Mouse (Mus musculus) mouse trophoblast stem cell (cell line): ENCODE measurements around the gene Tmtc2.
"Not testable (repeated sequence)": the region's sequence is repeated elsewhere in the genome, so short reads cannot be mapped to it uniquely, and the experiment has no call there.

Experiments used
- in situ Hi-C, 2 experiments: fragments of 300-500 bp; cut with MseI, MboI; formaldehyde crosslinking; loops; 2 replicates in 1 of 2; 3 replicates in 1 of 2; pipeline ENCODE4 v1.15.1; 2025

The Tmtc2 gene

DNA sequence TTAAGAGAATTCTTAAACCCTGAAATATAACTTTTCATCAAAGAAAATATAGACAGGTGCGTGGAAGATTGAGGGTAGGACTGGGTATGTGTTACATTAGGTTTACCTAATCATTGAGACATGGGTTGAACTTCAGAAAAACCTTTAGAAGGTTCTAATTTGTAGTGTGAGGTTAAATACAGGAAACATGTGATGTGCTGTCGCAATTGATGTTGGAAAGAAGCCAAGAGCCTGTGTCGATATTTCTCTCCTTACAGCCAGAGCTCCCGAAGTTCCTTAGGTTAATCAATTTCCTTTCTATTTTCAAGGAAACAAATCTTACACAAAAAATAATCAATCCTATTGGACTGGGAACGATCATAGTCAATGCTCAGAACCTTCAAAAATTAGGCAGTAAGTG lies 261.3 kb downstream of the Tmtc2 start:
- in situ Hi-C loops: no loop called here

DNA sequence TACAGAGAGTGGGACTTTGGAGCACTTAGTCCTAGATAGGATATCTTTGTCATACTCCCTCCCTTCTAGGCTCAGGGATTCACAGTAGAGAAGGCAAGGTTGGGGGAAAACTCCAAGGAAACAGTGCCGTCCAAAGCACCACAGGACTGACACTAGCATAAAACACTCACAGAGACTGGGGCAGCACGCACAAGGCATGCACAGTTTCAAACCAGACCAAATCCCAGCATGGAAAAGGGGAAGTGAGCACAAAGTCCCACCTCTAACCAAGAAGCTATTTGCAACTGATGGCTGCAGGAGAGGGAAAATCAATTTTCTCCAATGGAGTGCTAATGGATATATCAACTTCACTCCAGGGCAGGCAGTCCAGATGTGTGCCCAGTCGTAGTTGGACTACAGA lies 276.7 kb downstream of the Tmtc2 start:
- in situ Hi-C loops: no loop called here

DNA sequence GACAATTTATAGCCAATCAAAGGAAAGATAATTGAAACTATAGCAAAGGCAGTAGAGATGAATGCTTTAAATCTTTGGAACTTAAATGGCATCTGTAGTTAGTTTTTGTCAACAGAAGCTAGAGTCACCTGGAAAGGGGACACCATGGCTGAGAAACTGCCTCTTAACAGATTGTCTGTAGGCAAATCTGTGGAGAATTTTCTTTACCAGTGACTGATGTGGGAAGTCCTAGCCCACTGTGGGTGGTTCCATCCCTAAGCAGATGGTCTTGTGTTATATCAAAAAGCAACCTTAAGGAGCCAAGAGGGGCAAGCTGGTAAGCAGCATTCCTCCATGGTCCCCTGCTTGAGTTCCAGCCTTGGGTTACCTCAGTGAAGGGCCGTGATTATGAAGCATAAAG lies 281.3 kb downstream of the Tmtc2 start:
- in situ Hi-C loops: no loop called here

DNA sequence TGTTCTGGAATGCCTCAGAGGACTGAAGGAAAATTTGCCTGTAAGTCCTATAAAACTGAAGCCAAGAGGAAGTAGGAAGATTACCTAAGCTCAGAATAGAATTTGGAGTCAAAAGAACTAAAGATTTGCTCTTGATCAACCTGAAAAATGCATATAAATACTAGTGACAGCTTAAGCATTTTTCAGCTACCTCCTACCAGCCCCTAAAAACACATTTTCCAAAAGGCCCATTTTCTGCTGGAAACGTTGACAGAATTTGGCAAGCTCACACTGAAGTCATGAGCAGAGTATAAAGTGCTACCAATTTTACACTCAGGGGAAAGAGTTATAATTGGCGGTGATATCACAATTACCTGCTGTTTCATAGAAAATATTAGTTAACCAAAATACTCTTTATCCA lies 285.8 kb downstream of the Tmtc2 start:
- in situ Hi-C loops: no loop called here

DNA sequence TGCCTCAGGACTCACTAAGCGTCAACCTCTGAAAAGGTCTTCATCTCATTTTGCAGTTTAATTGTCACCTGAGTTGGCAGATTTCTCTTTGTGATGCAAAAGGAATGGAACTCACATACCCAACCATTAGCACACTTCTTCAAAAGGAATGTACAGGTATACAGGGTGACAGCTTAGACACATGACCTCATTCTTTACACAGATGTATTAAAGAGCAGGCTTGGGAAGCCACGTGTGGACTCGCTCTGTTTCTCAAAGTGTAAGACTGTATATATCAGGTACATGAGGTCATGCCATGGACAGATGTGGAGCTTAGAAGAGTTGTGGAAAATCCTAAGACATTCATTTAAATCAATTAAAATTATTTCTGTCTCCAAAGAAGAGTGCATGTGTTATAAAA lies 286.7 kb downstream of the Tmtc2 start:
- in situ Hi-C loops: no loop called here

DNA sequence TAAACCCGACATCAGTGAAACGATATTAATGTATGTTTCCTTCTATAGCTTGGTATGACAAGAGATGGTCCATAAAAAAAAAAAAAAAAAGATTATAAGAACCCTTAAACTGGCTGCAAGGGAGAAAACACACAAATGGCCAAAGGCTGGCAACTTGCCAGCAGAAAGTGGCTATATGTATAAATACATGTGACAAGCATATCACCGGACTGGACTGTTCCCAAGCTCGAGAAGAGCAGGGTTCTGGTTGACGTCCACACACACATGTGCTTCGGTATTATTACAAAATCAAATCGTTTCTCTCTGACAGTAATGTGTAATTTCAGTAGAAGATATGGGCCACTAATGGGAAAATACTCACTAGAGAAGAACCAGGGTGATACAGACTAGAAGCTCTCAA lies 287.2 kb downstream of the Tmtc2 start:
- in situ Hi-C loops: no loop called here

DNA sequence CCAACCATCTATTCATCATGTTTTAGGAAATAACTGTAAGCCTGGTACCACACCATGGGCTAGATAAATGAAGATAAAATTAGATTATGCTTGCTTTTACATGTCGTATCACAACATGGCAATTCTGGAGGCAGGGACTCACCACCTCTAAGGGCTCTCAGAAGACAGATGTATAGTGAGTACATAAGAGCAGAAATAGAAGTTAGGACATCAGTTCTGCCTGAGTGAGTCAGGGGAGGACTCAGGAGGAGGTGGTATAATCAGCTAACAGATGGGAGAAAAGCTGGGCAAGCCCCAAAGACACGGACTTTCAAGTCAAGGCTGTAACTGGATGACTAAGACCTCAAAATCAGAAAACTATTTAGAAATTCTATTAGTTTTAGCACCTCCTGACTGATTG lies 288.0 kb downstream of the Tmtc2 start:
- in situ Hi-C loops: no loop called here

DNA sequence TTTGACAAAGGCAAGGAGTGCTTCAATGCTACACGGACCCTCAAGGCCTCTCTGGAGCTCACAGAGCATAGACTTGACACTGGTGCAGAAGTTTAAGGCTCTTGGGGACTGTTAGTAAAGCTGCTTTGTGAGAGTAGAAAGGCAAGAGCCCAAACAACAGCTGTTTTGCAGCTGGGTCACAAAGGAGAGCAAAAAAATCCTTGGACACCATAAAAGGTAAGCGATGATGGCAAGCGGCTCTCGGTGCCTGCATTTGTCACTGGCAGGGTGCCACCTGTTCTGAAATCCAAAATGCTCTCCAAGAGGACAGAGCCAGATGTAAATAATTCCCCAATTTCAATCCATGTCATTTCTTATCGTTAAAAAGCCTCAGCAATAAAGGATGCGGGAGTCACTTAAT lies 290.1 kb downstream of the Tmtc2 start:
- in situ Hi-C loops: no loop called here

DNA sequence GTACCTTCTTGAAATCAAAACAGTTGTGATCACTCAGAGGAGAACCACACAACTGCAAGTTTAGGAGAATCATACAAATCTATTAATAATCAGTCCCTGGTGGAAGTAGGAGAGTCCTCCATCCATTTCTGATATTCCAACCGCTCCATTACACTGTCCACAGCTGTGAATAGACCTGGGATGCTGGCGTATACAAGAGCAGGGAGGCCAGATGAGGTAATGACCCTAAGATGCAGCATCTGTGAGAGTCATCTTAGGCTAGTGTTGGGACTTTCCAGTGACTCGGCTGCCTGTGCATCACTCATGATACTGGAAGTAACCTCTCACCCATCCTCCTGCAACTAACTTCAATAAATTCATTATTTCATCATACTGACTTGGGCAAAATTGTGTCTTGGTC lies 293.3 kb downstream of the Tmtc2 start:
- in situ Hi-C loops: no loop called here

DNA sequence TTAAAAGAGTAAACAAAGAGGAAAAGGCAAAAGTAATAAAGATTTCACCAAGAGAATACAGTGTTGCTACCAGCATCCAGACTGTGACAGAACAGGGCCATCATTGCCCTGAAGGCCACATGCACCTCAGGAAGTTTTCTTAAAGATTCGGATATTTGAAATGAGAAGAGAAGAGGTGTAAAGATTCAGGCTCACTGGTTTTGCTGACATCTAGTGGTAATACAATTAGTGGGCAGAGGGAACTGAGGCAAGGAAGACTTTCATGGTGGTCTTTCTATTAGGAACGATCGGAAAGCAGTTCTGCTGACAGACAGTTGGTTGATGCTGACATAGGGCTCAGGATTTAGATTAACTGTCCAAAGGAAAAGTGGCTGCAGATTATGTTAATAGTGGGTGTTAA lies 314.2 kb downstream of the Tmtc2 start:
- in situ Hi-C loops: no loop called here

DNA sequence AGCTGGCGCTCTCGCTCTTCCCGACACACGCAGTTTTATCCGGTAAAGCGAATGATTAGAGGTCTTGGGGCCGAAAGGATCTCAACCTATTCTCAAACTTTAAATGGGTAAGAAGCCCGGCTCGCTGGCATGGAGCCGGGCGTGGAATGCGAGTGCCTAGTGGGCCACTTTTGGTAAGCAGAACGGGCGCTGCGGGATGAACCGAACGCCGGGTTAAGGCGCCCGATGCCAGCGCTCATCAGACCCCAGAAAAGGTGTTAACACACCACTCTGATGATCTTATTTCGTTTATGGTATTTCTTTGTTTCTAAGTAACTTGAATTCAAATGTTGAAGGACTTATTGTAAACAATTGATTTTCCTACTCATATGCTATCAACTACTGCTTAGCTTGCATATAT lies 336.0 kb downstream of the Tmtc2 start:
- in situ Hi-C loops: not testable (repeated sequence)

DNA sequence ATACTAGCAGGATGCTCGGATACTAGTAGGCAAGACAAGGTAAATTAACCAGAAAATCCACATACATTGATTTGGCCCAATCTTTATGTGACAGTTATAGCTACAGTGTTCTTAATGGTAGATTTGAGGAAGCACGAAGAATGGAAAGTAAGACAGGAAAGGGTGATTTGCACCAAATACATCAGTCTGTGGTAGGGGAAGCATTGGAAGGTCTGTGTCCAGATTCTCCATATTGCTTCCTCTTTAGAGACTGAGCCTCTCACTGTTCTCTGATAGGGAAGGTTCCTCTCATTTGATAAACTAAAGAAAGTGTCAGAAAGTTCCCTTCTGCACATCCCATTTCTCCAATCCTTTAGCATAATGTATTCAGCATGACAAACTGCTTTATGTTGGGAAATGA lies 341.4 kb downstream of the Tmtc2 start:
- in situ Hi-C loops: no loop called here

DNA sequence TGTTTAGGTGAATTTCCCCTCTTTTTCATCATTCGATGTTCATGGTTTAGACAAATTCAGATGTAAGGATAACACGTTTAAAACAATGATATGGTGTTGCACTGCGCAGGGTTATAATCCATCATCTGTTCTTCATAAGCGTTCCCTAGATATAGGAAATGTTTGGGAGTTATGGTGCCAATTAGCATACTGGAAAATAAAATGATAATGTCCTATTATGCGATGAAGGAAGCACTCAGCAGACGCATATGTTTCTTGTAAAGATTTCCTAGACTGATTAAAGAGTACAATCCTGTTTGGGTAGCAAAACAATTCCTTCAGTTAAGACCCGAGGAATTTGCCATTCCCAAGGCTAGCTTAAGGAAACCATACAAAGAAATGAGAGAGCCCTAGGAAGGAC lies 343.8 kb downstream of the Tmtc2 start:
- in situ Hi-C loops: no loop called here

DNA sequence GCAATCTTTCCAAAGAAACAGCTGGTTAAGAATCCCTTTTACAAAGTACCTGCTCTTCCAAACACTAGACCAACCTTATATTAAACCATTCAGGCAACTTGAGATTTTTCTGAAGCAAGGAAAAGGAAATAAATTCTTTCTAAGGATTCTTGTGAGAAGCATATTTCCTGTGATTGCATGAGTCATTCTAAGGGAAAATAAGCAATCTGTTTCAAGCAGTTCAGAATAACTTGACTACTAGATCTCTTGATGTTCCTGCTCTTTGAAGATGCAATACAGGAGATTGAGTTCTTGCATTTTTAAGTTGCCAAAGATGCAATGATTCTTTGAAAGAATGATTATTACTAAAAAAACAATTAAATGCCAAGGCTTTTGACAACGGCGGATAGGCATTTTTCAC lies 345.6 kb downstream of the Tmtc2 start:
- in situ Hi-C loops: no loop called here

DNA sequence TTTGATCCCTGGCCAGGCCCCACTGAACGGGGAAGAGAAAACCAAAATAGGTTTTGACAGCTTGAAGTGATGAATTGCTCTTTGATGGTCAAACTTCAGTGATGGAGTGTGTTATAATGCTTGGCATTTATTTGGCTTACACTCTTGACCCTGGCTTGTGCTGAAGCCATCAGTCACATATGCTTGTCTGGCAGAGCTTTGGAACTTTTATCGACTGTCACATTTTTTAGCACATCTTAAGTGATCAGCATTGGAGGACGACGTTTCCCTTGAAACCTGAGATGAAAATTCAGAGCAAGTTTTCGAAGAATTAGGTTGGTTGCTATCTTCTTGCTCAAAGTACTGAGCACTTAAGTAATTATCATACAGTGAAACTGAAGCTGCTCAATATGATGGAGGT lies 346.6 kb downstream of the Tmtc2 start:
- in situ Hi-C loops: no loop called here

DNA sequence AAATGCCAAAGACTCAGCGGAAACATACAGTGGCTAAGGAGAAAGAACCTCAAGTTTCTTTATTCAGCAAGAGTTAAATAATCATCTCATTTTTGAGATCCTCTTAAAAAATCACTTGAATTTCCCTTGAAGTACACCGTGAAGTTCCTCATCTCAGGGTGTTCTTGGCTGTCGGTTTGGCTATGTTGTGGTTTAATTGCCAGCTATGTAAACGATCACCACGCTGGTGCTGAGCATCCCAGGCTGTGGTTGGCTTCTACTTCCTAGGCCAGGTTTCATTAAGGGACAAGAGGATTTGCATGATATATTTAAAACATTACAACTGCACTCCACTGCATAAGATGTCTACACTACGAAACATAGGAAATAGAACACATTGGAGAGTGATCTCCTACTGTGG lies 348.5 kb downstream of the Tmtc2 start:
- in situ Hi-C loops: no loop called here

DNA sequence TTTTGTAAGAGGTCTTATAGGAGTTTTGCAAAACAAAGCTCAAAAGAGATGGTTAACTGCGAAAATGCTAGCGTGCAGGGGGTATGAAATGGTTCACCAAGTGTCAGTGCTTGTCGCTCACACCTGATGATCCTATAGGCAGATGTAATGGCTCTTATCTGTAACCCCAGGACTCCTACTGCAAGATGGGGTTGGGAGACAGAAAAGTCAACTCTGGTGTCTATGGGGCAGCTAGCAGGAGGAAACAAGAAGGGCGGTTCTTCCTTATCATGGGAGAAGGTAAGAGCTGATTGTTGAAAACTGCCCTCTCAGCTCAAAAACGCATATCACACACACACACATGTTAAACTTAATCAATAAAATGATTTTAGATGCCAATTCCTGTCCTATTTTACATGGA lies 351.3 kb downstream of the Tmtc2 start:
- in situ Hi-C loops: no loop called here

DNA sequence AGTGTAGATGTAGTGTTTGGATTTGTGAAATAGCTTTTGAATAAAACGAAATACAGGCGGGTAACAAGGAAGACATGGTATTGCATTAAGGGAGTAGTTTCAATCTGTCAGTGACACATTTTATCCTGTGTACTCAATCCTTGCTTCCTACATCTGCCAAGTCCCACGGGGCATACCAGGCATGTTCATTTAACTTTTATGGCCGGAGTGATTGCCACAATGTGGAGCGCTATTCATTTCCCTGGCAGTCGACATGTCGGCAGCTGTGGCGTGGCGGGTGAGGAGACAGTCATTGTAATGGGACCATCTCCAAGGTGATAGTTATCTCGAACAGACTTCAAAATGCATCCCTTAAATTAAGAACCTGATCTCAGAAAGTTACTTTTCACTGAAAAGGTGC lies 372.8 kb downstream of the Tmtc2 start:
- in situ Hi-C loops: no loop called here

DNA sequence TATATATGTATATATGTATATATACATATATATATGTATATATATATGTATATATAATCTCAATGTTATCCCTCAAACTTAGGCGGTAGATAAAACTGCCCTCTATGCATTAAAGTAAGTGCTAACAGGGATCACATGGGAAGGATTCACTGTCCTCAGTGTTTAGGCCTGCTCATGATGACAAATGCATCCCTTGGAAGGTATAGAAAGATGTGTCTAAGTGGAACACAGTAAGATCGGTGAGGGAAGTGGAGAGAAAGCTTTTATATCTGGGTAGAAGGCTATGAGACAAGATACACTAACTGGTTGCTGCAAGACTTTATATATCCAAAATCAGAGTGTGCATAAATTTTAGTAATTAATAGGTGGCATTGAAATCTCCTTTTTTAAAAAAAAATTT lies 373.6 kb downstream of the Tmtc2 start:
- in situ Hi-C loops: no loop called here

DNA sequence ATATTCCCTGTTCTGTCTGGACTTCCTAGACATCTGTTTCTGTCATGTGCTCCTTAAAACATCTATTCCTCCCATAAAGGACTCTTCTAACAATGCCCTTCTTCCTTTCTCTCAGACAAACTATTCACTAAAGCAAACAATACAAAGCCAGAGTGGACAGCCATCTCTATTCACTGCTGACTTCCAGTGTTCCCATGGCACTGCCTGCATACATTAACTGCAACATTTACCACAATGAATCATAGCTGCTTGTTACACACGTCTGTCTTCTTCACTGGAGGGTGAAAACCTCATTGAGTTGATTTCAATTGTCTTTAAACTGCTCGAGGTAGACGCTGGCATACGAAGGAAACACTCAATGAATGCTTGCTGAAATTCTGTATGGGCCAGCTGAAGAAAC lies 374.2 kb downstream of the Tmtc2 start:
- in situ Hi-C loops: no loop called here

DNA sequence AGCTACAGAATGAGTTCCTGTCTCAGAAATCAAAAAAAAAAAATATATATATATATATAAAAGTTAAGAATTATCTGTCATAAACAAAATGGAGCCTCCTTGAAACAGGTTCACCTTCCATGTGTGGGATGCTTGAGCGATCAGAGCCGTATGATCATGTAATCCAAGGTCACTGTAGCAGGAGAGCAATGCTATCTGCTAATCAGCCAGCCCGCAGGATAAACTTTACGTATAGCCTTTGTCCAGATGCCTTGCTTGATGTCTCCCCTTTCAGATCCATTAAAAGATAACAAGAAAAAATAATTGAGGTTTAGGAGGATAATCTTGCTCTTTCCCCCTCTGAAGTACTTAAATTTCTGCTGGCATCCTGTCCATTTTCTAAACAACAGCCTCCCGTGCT lies 374.7 kb downstream of the Tmtc2 start:
- in situ Hi-C loops: no loop called here

DNA sequence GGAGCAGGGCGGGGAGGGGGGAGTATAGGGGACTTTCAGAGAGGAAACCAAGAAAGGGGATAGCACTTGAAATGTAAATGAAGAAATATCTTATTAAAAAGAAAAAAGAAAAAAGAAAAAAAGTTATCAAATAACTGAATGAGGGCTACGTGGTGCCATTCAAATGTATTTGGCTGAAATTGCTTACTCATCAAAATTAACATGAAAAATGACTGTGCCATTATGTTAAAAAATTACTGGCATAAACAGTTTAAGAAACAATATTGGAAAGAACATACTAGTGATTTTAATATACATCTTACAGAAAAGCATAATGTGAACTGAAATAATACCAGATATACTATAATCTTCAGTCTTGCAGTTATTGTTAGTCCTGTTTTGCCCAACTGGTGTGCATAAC lies 378.9 kb downstream of the Tmtc2 start:
- in situ Hi-C loops: no loop called here

DNA sequence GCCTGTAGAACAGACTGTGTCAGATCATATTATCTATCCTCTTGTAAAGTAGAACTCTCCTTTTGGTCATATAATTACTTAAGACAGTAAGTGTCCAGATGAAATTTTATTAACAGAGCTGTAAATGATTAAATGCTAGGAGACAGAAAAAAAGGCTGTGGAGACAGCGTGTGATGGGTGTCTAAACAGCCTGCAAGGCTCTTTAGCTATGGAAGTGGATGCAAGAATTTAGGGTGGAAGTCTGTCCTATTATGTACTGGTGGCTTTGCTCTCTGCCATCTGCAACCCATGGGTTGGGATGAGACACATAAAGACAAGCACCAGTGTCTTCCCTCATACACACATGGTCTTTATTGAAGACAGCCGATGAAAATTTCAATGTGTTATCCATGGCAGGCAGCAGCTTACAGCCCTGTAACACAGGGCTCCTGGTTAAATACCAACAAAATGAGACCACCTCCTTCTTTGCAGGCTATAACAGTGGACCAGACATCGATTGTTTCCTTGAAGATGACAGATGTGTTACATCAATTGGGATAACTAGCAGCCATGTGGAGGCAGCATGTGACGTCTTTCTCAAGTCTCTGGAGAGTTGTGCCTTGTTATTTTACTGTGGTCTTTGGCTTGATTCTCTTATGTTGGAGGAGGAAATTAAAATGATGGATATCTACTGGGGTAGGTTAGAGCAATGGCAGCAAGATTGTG lies 380.3 kb downstream of the Tmtc2 start:
- in situ Hi-C loops: no loop called here

DNA sequence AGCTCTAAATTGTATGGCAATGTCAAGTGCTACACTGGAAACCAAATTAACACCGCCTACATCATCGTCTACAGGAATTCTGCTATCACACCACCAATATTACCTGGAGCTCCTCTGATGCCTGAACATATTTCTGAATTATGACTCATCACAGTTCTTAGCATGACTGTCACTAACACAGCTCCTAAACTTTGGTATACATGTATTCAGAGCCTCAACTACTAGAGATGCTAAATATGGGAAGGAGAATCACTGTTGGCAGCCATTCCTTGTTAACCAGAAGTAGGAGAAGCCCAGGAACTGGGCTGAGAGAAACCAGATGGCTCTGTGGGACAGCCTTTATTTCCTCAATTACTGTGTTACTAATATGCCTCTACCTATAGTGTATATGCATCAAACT lies 382.2 kb downstream of the Tmtc2 start:
- in situ Hi-C loops: no loop called here
